Mouse (Mus musculus) cortical plate, adult 2 months (tissue): Measurements from ENCODE around the gene Cfh.
"Not testable (repeated sequence)": the region's sequence is repeated elsewhere in the genome, so short reads cannot be mapped to it uniquely, and the experiment has no call there.

Experiments used
- CTCF ChIP-seq: fragments of 200-500 bp; IDR thresholded peaks from 2 replicates; pipeline ENCODE4 v1.5.1; 2011; ENCODE audit warnings: mild to moderate bottlenecking, control low read depth, low read length; ENCODE audit not compliant: insufficient read depth; ENCODE audit errors: extremely low read depth
- POLR2A ChIP-seq: fragments of 200-500 bp; IDR thresholded peaks from 2 replicates; pipeline ENCODE4 v1.6.1; 2011; ENCODE audit warnings: mild to moderate bottlenecking, low read length, control low read depth; ENCODE audit not compliant: insufficient read depth; ENCODE audit errors: extremely low read depth

GRCm38 (mm10) chr1:140183664-140184063 is at the start of gene Cfh:
- TF ChIP-seq POLR2A, CTCF: not testable (repeated sequence)
